Mouse (Mus musculus) midbrain, embryonic 14.5 days (tissue): ENCODE measurements around the gene Yif1a. TPM values are rescaled to one million over a fixed set of nuclear protein-coding genes. Genes with fewer than 3 reads are reported as not detected.
A peak's percentile ranks its signal among the peaks of the same experiment; 100 is the strongest.

Experiments used
- ATAC-seq: fragments of 200-750 bp; cut with Nextera tagmentation; 2 replicates; pipeline ENCODE4 v1.8.0; 2017; ENCODE audit warnings: moderate number of reproducible peaks, moderate library complexity; ENCODE audit not compliant: low FRiP score, low TSS enrichment
- DNase-seq: peaks from one replicate; pipeline ENCODE4 v3.0.0-alpha.2; 2015
- H3K27ac ChIP-seq: fragments of 300-500 bp; sonication (generic); replicated peaks from 2 replicates; pipeline ENCODE4 v1.5.1; 2014; ENCODE audit warnings: mild to moderate bottlenecking, low read depth, low read length, moderate library complexity
- H3K27me3 ChIP-seq: fragments of 300-500 bp; sonication (generic); 2 replicates; pipeline ENCODE4 v1.6.1; 2014; ENCODE audit warnings: low read length, control low read depth, mixed read lengths; ENCODE audit not compliant: control insufficient read depth, insufficient read depth
- H3K36me3 ChIP-seq: fragments of 300-500 bp; sonication (generic); 2 replicates; pipeline ENCODE4 v1.6.1; 2014; ENCODE audit warnings: low read length, control low read depth; ENCODE audit not compliant: control insufficient read depth, insufficient read depth
- H3K4me1 ChIP-seq: fragments of 300-500 bp; sonication (generic); 2 replicates; pipeline ENCODE4 v1.6.1; 2014; ENCODE audit warnings: mild to moderate bottlenecking, antibody characterized with exemption, low read length, control low read depth; ENCODE audit not compliant: control insufficient read depth, insufficient read depth
- H3K4me2 ChIP-seq: fragments of 300-500 bp; sonication (generic); 2 replicates; pipeline ENCODE4 v1.6.1; 2014; ENCODE audit warnings: mild to moderate bottlenecking, low read length, moderate library complexity
- H3K4me3 ChIP-seq: fragments of 300-500 bp; sonication (generic); replicated peaks from 2 replicates; pipeline ENCODE4 v1.5.1; 2014; ENCODE audit warnings: low read depth, low read length
- H3K9ac ChIP-seq: fragments of 300-500 bp; sonication (generic); replicated peaks from 2 replicates; pipeline ENCODE4 v1.6.1; 2014; ENCODE audit warnings: mild to moderate bottlenecking, low read length, moderate library complexity
- H3K9me3 ChIP-seq: fragments of 300-500 bp; sonication (generic); 2 replicates; pipeline ENCODE4 v1.6.1; 2016; ENCODE audit warnings: low read length, control low read depth, mixed read lengths; ENCODE audit not compliant: control insufficient read depth
- WGBS: fragments of 180-500 bp; shearing (Covaris S2); extraction: QIAGEN DNeasy Blood & Tissue Kit; methylation state at CpG from one replicate; pipeline ENCODE4 v1.1.7; 2014; 5-methylcytosine and 5-hydroxymethylcytosine counted together
- polyA plus RNA-seq: library from polyadenylated mRNA; unstranded; fragments of >200 nt; fragmentation: Nextera tagmentation; extraction: Ambion mirVana; gene quantifications from 2 replicates; pipeline ENCODE4 v1.2.1, GENCODE M21; 2014

Gene Yif1a
- 62.2 and 62.7 TPM in 2 replicates for polyA plus RNA-seq

DNA sequence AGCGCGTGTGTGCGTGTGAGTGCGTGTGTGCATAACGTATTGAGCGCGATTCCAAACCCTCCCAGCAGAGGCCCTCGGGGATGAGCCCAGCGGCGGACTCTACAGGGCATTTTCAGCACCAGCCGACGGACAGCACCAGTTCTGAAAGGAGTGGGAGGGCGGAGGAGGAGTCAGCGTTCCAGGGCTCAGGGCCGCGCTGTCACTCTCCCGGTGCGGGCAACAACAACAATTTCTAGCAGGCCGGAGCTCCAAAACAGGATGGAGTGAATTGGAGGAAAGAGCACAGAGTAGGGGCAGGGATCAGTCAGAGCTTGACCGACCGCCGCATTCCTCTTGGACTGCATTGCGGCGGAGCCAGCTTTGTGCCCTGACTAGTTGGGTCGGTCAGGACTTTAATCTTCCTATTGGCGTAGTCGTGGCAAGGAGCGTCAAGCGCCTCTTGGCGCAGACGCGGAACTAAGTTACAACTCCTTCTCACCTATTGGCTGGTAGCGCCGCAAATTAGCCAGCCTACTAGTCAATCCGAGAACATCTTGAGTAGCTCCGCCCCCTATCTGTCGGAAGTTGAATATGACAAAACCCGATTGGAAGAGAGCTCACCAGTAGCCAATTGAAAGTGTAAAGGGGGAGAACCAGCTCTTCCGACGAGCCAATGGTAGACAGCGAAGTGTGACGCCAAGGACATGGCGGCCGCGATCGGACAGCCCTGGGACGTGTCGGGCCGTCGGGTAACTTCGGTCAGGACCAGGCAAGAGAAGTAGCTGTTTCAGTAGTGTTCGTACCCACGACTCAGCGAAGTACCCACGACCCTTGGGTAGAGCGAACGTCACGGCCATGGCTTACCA is at the start of gene Yif1a:
Gene Yif1a (plus strand): TSS at position 655 of the 845 bp plus-strand sequence.
- H3K36me3 ChIP-seq: peaks cover 34% of the 10 kb centered on the region
- peak within 1 kb of the TSS; percentile 67 for H3K9ac ChIP-seq
- peak within 1 kb of the TSS; percentile 74 for H3K4me2 ChIP-seq
- peaks cover 32% of the 10 kb centered on the region for H3K27me3 ChIP-seq
- ATAC-seq: peak; percentile 93
- peak within 1 kb of the TSS; percentile 75 for H3K4me3 ChIP-seq
- WGBS: under 1% methylated on average over 58 of the region's 58 CpGs
- DNase-seq: peak; percentile 98
- no peaks in the 10 kb centered on the region for H3K9me3 ChIP-seq
- H3K4me1 ChIP-seq: peaks cover 15% of the 10 kb centered on the region; the same call in 1 of the 2 replicates
- peak within 1 kb of the TSS; percentile 89 for H3K27ac ChIP-seq

GRCm38 (mm10) chr19:5038709-5039156 is 49.6 kb upstream of the Yif1a start, which contains the start of the genes B4gat1 and AC124502.3:
TSS of gene B4gat1 (plus strand) at chr19:5038826.
TSS of gene AC124502.3 (plus strand) at chr19:5038891.
- ATAC-seq (peak; percentile 92), DNase-seq (peak; percentile 97)
- no peaks in the 10 kb centered on the region for H3K27me3 ChIP-seq
- H3K36me3 ChIP-seq: 0 out of 2 replicates have a peak, but pooled peaks cover under 1% of the 10 kb centered on the region
- H3K27ac ChIP-seq: peak within 1 kb of the TSS; percentile 86
- H3K9ac ChIP-seq: peak within 1 kb of the TSS; percentile 94
- H3K4me3 ChIP-seq: peak within 1 kb of the TSS; percentile 89
- peak within 1 kb of the TSS; percentile 86 for H3K4me2 ChIP-seq
- H3K4me1 ChIP-seq: peaks cover 25% of the 10 kb centered on the region
- 1% methylated on average over 43 of the region's 44 CpGs for WGBS
- no peaks in the 10 kb centered on the region for H3K9me3 ChIP-seq

DNA sequence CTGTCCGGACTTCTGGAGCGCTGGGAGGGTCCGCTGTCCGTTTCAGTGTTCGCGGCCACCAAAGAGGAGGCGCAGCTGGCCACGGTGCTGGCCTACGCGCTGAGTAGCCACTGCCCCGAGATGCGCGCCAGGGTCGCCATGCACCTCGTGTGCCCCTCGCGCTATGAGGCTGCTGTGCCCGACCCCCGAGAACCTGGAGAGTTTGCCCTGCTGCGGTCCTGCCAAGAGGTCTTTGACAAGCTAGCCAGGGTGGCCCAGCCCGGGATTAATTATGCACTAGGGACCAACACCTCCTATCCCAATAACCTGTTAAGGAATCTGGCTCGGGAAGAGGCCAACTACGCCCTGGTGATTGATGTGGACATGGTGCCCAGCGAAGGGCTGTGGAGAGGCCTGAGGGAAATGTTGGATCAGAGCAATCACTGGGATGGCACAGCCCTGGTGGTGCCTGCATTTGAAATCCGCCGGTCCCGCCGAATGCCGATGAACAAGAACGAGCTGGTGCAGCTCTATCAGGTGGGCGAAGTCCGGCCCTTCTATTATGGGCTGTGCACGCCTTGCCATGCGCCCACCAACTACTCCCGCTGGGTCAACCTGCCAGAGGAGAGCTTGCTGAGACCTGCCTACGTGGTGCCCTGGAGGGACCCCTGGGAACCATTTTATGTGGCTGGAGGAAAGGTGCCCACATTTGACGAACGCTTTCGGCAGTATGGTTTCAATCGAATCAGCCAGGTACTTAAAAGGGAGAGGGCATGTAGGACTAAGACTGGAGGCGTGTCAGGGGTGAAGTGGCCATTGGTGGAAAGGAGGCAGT is 48.8 kb upstream of the Yif1a start:
- Histone ChIP-seq H3K4me2 (peak overlapping the region; percentile 86), H3K4me1 (peaks cover 25% of the 10 kb centered on the region), H3K27me3 (no peaks in the 10 kb centered on the region), H3K9me3 (no peaks in the 10 kb centered on the region), H3K27ac (peak overlapping the region; percentile 86), H3K36me3 (0 out of 2 replicates have a peak, but pooled peaks cover 4% of the 10 kb centered on the region), H3K9ac (peak overlapping the region; percentile 94), H3K4me3 (peak overlapping the region; percentile 89)
- 11% methylated on average over 41 of the region's 41 CpGs for WGBS
- ATAC-seq (no peak; the same call in 1 of the 2 replicates), DNase-seq (peak; percentile 28)

DNA sequence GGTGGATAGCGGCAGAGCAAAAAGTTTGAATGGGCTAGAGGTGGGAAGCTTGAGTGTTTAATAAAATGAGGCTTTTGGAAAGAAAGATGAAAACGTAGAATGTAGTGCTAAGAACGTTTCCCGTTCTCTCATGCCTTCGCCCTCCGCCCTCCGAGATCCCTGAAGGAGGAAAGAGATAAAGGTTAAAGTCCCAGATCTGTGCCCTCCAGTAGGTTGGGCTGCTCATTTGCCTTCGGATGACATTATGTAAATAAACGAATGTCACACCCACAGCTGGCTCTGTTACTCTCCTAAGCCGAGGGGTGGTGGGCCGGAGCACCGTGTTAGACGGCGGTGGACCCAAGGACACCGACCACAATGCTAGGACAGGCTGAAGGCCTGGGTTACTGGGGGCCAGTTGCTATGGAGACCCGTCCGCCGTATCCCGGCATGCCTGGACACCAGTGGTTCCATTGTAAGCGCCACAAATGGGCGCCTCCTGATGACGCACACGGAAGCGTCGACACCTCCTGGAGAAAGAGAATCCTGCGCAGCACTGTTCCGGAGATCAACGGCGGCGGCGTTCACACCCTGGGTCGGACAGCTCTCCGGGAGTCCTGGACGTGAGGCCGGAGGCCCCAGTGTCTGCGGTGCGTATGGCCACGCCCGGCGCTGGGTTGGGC is 47.3 kb upstream of the Yif1a start, which contains the start of gene Brms1:
Gene Brms1 (plus strand): TSS at position 493 of the 662 bp plus-strand sequence.
- peaks cover 13% of the 10 kb centered on the region for H3K36me3 ChIP-seq
- H3K9ac ChIP-seq: peak within 1 kb of the TSS; percentile 94
- no peaks in the 10 kb centered on the region for H3K9me3 ChIP-seq
- WGBS: 7% methylated on average over 40 of the region's 40 CpGs
- ATAC-seq: peak; percentile 76
- no peaks in the 10 kb centered on the region for H3K27me3 ChIP-seq
- peak within 1 kb of the TSS; percentile 86 for H3K4me2 ChIP-seq
- peaks cover 25% of the 10 kb centered on the region for H3K4me1 ChIP-seq
- H3K27ac ChIP-seq: peak within 1 kb of the TSS; percentile 70
- peak within 1 kb of the TSS; percentile 89 for H3K4me3 ChIP-seq
- DNase-seq: peak; percentile 99

- Histone ChIP-seq H3K4me3 (peak overlapping the region; percentile 89), H3K4me1 (peaks cover 25% of the 10 kb centered on the region), H3K9ac (peak overlapping the region; percentile 79), H3K9me3 (no peaks in the 10 kb centered on the region), H3K36me3 (peaks cover 19% of the 10 kb centered on the region), H3K27me3 (no peaks in the 10 kb centered on the region), H3K4me2 (peak overlapping the region; percentile 86), H3K27ac (peak overlapping the region; percentile 70)
- DNase-seq (no peak), ATAC-seq (no peak)
- 2% methylated on average over 16 of the region's 16 CpGs for WGBS
Observed at GRCm38 (mm10) chr19:5041588-5041987, 46.8 kb upstream of the Yif1a start.

DNA sequence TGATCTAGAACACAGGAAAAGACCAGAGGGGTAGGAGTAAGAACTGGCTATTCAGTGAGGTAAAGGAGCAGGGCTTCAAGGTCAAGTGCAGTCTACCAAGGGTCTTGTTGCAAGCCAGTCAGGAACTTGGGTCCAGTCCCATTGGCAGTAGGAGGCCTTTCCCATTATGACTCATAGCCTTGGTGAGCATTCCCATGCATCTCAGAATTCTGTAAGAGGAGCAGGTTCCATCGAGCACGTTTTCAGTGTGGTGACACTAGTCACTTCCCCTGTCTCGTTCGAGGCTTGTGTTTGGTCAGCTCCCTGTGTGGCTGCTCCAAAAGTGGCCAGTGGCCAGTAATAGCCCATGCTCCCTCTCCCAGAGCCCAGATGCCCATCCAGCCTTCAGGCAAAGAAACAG is 42.8 kb upstream of the Yif1a start:
- H3K9me3 ChIP-seq: no peaks in the 10 kb centered on the region
- WGBS: 85% methylated on average over 4 of the region's 4 CpGs
- ATAC-seq: no peak
- no peak overlapping the region for H3K27ac ChIP-seq
- no peak overlapping the region for H3K9ac ChIP-seq
- no peak overlapping the region for H3K4me2 ChIP-seq
- H3K4me1 ChIP-seq: peaks cover 14% of the 10 kb centered on the region
- DNase-seq: no peak
- peaks cover 48% of the 10 kb centered on the region for H3K36me3 ChIP-seq
- no peak overlapping the region for H3K4me3 ChIP-seq
- peaks cover 9% of the 10 kb centered on the region; the same call in 1 of the 2 replicates for H3K27me3 ChIP-seq

- Histone ChIP-seq H3K9ac (no peak overlapping the region), H3K4me3 (no peak overlapping the region), H3K4me2 (no peak overlapping the region), H3K4me1 (0 out of 2 replicates have a peak, but pooled peaks cover 4% of the 10 kb centered on the region), H3K36me3 (peaks cover 48% of the 10 kb centered on the region), H3K27ac (no peak overlapping the region), H3K9me3 (no peaks in the 10 kb centered on the region), H3K27me3 (peaks cover 37% of the 10 kb centered on the region)
- WGBS: 82% methylated on average over 14 of the region's 14 CpGs
- DNase-seq: no peak
- ATAC-seq: no peak
Observed at GRCm38 (mm10) chr19:5048138-5049056, 39.9 kb upstream of the Yif1a start.
